Mouse (Mus musculus) intestine, embryonic 16.5 days (tissue): ENCODE measurements around the gene Mknk2. TPM values are rescaled to one million over a fixed set of nuclear protein-coding genes. Genes with fewer than 3 reads are reported as not detected.

ENCODE experiments used
- ATAC-seq: fragments of 200-750 bp; cut with Nextera tagmentation; 2 replicates; pipeline ENCODE4 v1.8.0; 2017; ENCODE audit warnings: moderate TSS enrichment, moderate library complexity
- H3K27ac ChIP-seq: fragments of 300-500 bp; sonication (generic); 2 replicates; pipeline ENCODE4 v1.5.1; 2014; ENCODE audit warnings: mild to moderate bottlenecking, low read length
- H3K27me3 ChIP-seq: fragments of 300-500 bp; sonication (generic); replicated peaks from 2 replicates; pipeline ENCODE4 v1.6.1; 2014; ENCODE audit warnings: low read length, control low read depth, mixed read lengths; ENCODE audit not compliant: control insufficient read depth, insufficient read depth
- H3K36me3 ChIP-seq: fragments of 300-500 bp; sonication (generic); 2 replicates; pipeline ENCODE4 v1.6.1; 2014; ENCODE audit warnings: low read length, control low read depth; ENCODE audit not compliant: control insufficient read depth, insufficient read depth
- H3K4me1 ChIP-seq: fragments of 300-500 bp; sonication (generic); 2 replicates; pipeline ENCODE4 v1.6.1; 2014; ENCODE audit warnings: low read length, control low read depth, mixed read lengths; ENCODE audit not compliant: control insufficient read depth, insufficient read depth
- H3K4me2 ChIP-seq: fragments of 300-500 bp; sonication (generic); 2 replicates; pipeline ENCODE4 v1.6.1; 2014; ENCODE audit warnings: low read depth, low read length, control low read depth
- H3K4me3 ChIP-seq: fragments of 300-500 bp; sonication (generic); 2 replicates; pipeline ENCODE4 v1.5.1; 2014; ENCODE audit warnings: mild to moderate bottlenecking, low read length
- H3K9ac ChIP-seq: fragments of 300-500 bp; sonication (generic); 2 replicates; pipeline ENCODE4 v1.6.1; 2014; ENCODE audit warnings: low read depth, low read length
- H3K9me3 ChIP-seq: fragments of 300-500 bp; sonication (generic); 2 replicates; pipeline ENCODE4 v1.6.1; 2016; ENCODE audit warnings: low read length, control low read depth; ENCODE audit not compliant: control insufficient read depth
- WGBS: fragments of 180-500 bp; shearing (Covaris S2); extraction: QIAGEN DNeasy Blood & Tissue Kit; methylation state at CpG from one replicate; pipeline ENCODE4 v1.1.7; 2014; 5-methylcytosine and 5-hydroxymethylcytosine counted together
- polyA plus RNA-seq: library from polyadenylated mRNA; unstranded; fragments of >200 nt; fragmentation: Nextera tagmentation; extraction: Ambion mirVana; gene quantifications from 2 replicates; pipeline ENCODE4 v1.2.1, GENCODE M21; 2015

The Mknk2 gene
- polyA plus RNA-seq, 1 experiment from 2014 or later = 18.3 TPM

- no peak overlapping the region for H3K4me2 ChIP-seq
- 0 out of 2 replicates have a peak overlapping the region, but pooled peaks have one; percentile 16 for H3K9ac ChIP-seq
- no peaks in the 10 kb centered on the region for H3K9me3 ChIP-seq
- H3K4me1 ChIP-seq = peaks cover 28% of the 10 kb centered on the region
- no peaks in the 10 kb centered on the region for H3K27me3 ChIP-seq
- H3K4me3 ChIP-seq = no peak overlapping the region
- 79% methylated on average over 10 of the region's 10 CpGs for WGBS
- H3K27ac ChIP-seq = no peak overlapping the region
- ATAC-seq = no peak
- H3K36me3 ChIP-seq = peaks cover 41% of the 10 kb centered on the region
These were observed 11.8 kb downstream of the Mknk2 start for GRCm38 (mm10) chr10:80665981-80666733.

GRCm38 (mm10) chr10:80665459-80665858 is 12.5 kb downstream of the Mknk2 start:
- no peak overlapping the region; the same call in 1 of the 2 replicates for H3K4me2 ChIP-seq
- peaks cover 28% of the 10 kb centered on the region for H3K4me1 ChIP-seq
- H3K36me3 ChIP-seq = peaks cover 34% of the 10 kb centered on the region
- H3K9ac ChIP-seq = no peak overlapping the region
- ATAC-seq = no peak
- 67% methylated on average over 4 of the region's 4 CpGs for WGBS
- H3K27ac ChIP-seq = 0 out of 2 replicates have a peak overlapping the region, but pooled peaks have one; percentile 36
- H3K27me3 ChIP-seq = no peaks in the 10 kb centered on the region
- no peaks in the 10 kb centered on the region for H3K9me3 ChIP-seq
- no peak overlapping the region for H3K4me3 ChIP-seq

DNA sequence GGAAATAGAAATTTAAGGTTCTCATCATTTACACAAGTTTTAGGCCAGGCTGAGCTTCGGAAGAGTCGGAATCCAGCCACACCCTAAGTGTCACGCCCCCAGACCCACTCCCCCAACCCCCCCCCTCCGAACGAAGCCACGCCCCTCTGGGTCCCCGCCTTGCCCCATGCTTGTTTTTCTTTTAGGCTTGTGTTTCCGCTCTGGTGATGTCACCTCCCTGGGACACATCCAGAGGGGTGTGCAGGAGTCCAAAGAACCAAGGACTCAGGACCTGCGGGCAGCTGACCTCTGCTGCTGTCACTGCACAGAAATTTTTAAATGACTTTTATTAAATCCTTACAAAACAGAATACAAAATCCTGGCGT is 12.9 kb downstream of the Mknk2 start:
- H3K4me1 ChIP-seq = peaks cover 28% of the 10 kb centered on the region
- H3K9ac ChIP-seq = peak overlapping the region; percentile 56; the same call in 1 of the 2 replicates
- no peaks in the 10 kb centered on the region for H3K27me3 ChIP-seq
- no peaks in the 10 kb centered on the region for H3K9me3 ChIP-seq
- WGBS = 12% methylated on average over 10 of the region's 10 CpGs
- peak; percentile 60 for ATAC-seq
- no peak overlapping the region for H3K4me3 ChIP-seq
- H3K27ac ChIP-seq = peak overlapping the region; percentile 78
- H3K4me2 ChIP-seq = peak overlapping the region; percentile 31
- peaks cover 30% of the 10 kb centered on the region for H3K36me3 ChIP-seq

- H3K4me1 ChIP-seq = peaks cover 28% of the 10 kb centered on the region
- peak overlapping the region; percentile 13; the same call in 1 of the 2 replicates for H3K4me3 ChIP-seq
- 27% methylated on average over 16 of the region's 16 CpGs for WGBS
These were observed 13.5 kb downstream of the Mknk2 start for GRCm38 (mm10) chr10:80664197-80665015.

DNA sequence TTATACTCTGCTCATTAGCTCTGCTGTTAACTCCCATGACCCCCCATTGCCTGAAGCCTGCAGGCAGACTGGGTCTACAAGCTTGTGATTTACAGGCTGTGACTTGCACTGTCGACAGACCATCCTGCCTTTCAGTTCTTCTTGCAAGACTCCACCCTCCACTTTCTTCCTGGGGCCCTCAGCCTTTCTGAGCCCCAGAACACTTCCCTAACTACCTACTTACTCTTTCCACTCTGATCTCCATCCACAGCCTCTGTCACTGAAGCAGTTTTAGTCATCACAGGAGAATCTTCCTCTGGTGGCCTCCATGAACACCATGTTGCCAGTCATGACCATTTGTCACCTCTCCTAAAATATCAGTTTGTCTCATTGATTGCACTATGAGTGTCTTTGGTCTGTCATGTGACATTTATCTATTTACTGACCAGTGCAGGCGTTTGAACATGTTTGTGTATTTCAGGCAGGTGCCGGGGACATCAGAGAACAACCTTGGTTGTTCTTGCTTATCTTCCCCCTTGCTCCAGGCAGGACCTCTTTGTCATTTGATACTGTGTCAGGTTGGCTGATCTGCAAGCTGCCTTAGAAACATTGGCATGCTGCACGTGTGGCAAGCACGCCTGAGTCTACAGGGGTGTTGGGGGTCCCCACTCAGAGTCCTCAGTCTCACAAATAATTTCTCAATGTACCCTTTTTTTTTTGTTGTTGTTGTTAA is 14.3 kb downstream of the Mknk2 start:
- WGBS = 29% methylated on average over 5 of the region's 5 CpGs

More at GRCm38 (mm10) chr10:80664197-80665015, 13.5 kb downstream of the Mknk2 start:
- no peaks in the 10 kb centered on the region for H3K9me3 ChIP-seq
- peak; percentile 51 for ATAC-seq
- H3K27ac ChIP-seq = peak overlapping the region; percentile 78
- peaks cover 25% of the 10 kb centered on the region for H3K36me3 ChIP-seq
- H3K9ac ChIP-seq = peak overlapping the region; percentile 56; the same call in 1 of the 2 replicates
- no peaks in the 10 kb centered on the region for H3K27me3 ChIP-seq
- H3K4me2 ChIP-seq = peak overlapping the region; percentile 31

DNA sequence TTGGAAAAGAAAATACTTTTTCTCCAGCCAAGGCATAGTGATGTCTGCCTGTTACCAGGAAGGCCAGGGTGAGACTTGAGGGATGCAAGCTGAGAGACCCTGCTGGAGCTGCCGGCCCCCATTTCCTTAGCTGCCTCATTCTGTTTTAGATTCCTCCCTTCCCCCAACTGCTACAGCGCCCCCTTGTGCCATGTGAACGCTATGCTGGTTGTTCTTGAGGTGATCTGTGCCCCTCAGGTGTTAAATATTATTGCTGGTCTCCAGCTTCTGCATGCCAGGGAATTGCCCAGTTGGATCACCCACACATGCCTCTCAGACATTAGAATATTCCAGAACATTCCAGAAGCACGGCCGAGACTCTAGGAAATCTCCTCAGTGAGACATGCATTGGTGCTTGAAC is 16.8 kb downstream of the Mknk2 start:
- no peak for ATAC-seq
- no peak overlapping the region for H3K27ac ChIP-seq
- no peak overlapping the region for H3K4me3 ChIP-seq
- peaks cover 40% of the 10 kb centered on the region for H3K4me1 ChIP-seq
- 39% methylated on average over 5 of the region's 5 CpGs for WGBS
- H3K36me3 ChIP-seq = no peaks in the 10 kb centered on the region
- no peaks in the 10 kb centered on the region for H3K27me3 ChIP-seq
- no peak overlapping the region for H3K9ac ChIP-seq
- no peak overlapping the region for H3K4me2 ChIP-seq
- no peaks in the 10 kb centered on the region for H3K9me3 ChIP-seq

More for the DNA sequence above, 14.3 kb downstream of the Mknk2 start:
- ATAC-seq = no peak
- no peaks in the 10 kb centered on the region for H3K9me3 ChIP-seq
- no peak overlapping the region for H3K9ac ChIP-seq
- H3K27ac ChIP-seq = no peak overlapping the region
- peaks cover 29% of the 10 kb centered on the region for H3K4me1 ChIP-seq
- no peak overlapping the region for H3K4me3 ChIP-seq
- no peak overlapping the region for H3K4me2 ChIP-seq
- H3K27me3 ChIP-seq = no peaks in the 10 kb centered on the region
- peaks cover 18% of the 10 kb centered on the region for H3K36me3 ChIP-seq

DNA sequence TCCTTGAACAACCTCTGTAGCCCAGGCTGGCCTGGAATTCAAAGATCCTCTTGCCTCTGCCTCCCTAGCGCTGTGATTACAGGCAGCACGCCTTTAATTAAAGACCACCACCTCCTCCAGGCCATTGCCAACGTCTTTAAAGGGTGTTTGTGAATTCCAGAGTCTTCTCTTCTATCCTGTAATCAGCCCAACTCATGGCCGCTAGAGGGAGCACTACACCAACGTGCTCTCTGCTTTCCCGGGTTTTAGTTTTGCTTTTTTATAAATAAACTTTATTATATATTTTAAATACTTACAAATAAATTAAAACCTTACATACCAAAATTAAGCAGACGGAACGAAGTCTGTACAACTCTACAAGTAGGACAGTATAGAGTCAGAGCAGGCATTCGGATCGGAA is 18.7 kb downstream of the Mknk2 start:
- Histone ChIP-seq H3K9me3 (no peaks in the 10 kb centered on the region), H3K9ac (no peak overlapping the region), H3K36me3 (no peaks in the 10 kb centered on the region), H3K27me3 (no peaks in the 10 kb centered on the region), H3K4me2 (peak overlapping the region; percentile 26), H3K4me1 (peaks cover 35% of the 10 kb centered on the region), H3K27ac (peak overlapping the region; percentile 57), H3K4me3 (peak overlapping the region; percentile 20; the same call in 1 of the 2 replicates)
- WGBS = 12% methylated on average over 10 of the region's 10 CpGs
- ATAC-seq = no peak

GRCm38 (mm10) chr10:80658841-80659202 is 19.1 kb downstream of the Mknk2 start:
- peak overlapping the region; percentile 26 for H3K4me2 ChIP-seq
- H3K27me3 ChIP-seq = no peaks in the 10 kb centered on the region
- H3K4me3 ChIP-seq = no peak overlapping the region
- peak; percentile 39 for ATAC-seq
- no peak overlapping the region for H3K9ac ChIP-seq
- peaks cover 31% of the 10 kb centered on the region for H3K4me1 ChIP-seq
- H3K36me3 ChIP-seq = no peaks in the 10 kb centered on the region
- peak overlapping the region; percentile 59 for H3K27ac ChIP-seq
- no peaks in the 10 kb centered on the region for H3K9me3 ChIP-seq
- WGBS = 60% methylated on average over 4 of the region's 4 CpGs
